Mouse (Mus musculus) MEL (cell line): ENCODE data around the gene Fat3.

ENCODE experiments used
- HCFC1 ChIP-seq: IDR thresholded peaks from 2 replicates; pipeline ENCODE4 v1.6.1; 2012; ENCODE audit warnings: low read depth, mild to moderate bottlenecking, inconsistent platforms, low read length, improper control_type of control experiment, moderate library complexity
- USF1 ChIP-seq: IDR thresholded peaks from 2 replicates; pipeline ENCODE4 v1.6.1; 2014; ENCODE audit warnings: low read depth, mild to moderate bottlenecking, inconsistent platforms, low read length, improper control_type of control experiment, moderate library complexity
- ZMIZ1 ChIP-seq: IDR thresholded peaks from 2 replicates; pipeline ENCODE4 v1.6.1; 2012; ENCODE audit warnings: low read depth, mild to moderate bottlenecking, inconsistent platforms, low read length, improper control_type of control experiment, moderate library complexity

DNA sequence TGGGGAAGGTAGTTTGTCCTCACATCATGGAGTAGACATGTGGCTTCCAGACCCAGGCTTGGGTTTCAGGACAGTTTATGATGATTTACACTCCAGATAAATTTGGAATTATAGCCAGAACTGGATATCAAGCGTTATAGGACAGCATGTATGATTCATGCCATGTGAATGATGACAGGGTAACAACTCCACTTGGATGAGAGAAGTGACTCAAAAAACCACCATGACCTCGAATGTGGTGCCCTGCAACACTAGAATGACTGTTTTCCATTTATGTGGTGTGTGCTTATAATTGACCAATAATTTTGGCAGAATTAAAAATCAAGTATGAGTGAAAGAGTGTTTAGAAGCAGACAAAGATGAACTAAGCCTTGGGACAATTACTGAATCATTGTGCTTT is 210.2 kb downstream of the Fat3 start:
- TF ChIP-seq ZMIZ1 (no peak), HCFC1 (no peak), USF1 (no peak)
